Mouse (Mus musculus): Measurements from ENCODE around the gene Ccnl2. TPM values are rescaled to one million over a fixed set of nuclear protein-coding genes. Genes with fewer than 3 reads are reported as not detected.

The Ccnl2 gene
- polyA plus RNA-seq (2014; fragmentation: Nextera tagmentation; extraction: Ambion mirVana), result 132 and 140 TPM in 2 replicates

GRCm38 (mm10) chr4:155811929-155812664 is at the start of gene Ccnl2:
TSS of gene Ccnl2 (plus strand) at chr4:155812489.
- DNase-seq (ENCODE audit: low spot score), result peak; percentile 95
- WGBS, result under 1% methylated on average over 60 of the region's 60 CpGs
- H3K27me3 ChIP-seq (replicated peaks; ENCODE audit: control insufficient read depth, insufficient read depth, low read length), result no peaks in the 10 kb centered on the region
- H3K27ac ChIP-seq (ENCODE audit: low read depth, low read length), result peak within 1 kb of the TSS; percentile 87
- H3K4me1 ChIP-seq (replicated peaks; ENCODE audit: control insufficient read depth, insufficient read depth, low read length), result peaks cover 18% of the 10 kb centered on the region; the same call in 1 of the 2 replicates
- H3K9ac ChIP-seq (ENCODE audit: low read depth, low read length), result peak within 1 kb of the TSS; percentile 98
- peak within 1 kb of the TSS; percentile 78 for H3K4me2 ChIP-seq
- peak; percentile 99 for ATAC-seq (replicated peaks; ENCODE audit: low FRiP score)
- H3K4me3 ChIP-seq (ENCODE audit: low read depth, low read length), result peak within 1 kb of the TSS; percentile 95
- no peaks in the 10 kb centered on the region for H3K9me3 ChIP-seq (ENCODE audit: control insufficient read depth, low read length)
- peaks cover 50% of the 10 kb centered on the region for H3K36me3 ChIP-seq (ENCODE audit: control insufficient read depth, insufficient read depth, low read length)

- DNase-seq (ENCODE audit: low spot score) (no peak), ATAC-seq (replicated peaks; ENCODE audit: low FRiP score) (no peak)
- no peak overlapping the region for H3K27ac ChIP-seq (ENCODE audit: low read depth, low read length)
- peak overlapping the region; percentile 78 for H3K4me2 ChIP-seq
- WGBS, result 56% methylated on average over 5 of the region's 5 CpGs
- H3K4me1 ChIP-seq (replicated peaks; ENCODE audit: control insufficient read depth, insufficient read depth, low read length), result peaks cover 15% of the 10 kb centered on the region
- peak overlapping the region; percentile 79 for H3K9ac ChIP-seq (ENCODE audit: low read depth, low read length)
- H3K27me3 ChIP-seq (replicated peaks; ENCODE audit: control insufficient read depth, insufficient read depth, low read length), result peaks cover 25% of the 10 kb centered on the region
- H3K9me3 ChIP-seq (ENCODE audit: control insufficient read depth, low read length), result no peaks in the 10 kb centered on the region
- H3K4me3 ChIP-seq (ENCODE audit: low read depth, low read length), result peak overlapping the region; percentile 61
- no peaks in the 10 kb centered on the region for H3K36me3 ChIP-seq (ENCODE audit: control insufficient read depth, insufficient read depth, low read length)
These were observed 42.8 kb upstream of the Ccnl2 start for GRCm38 (mm10) chr4:155769496-155769879.

DNA sequence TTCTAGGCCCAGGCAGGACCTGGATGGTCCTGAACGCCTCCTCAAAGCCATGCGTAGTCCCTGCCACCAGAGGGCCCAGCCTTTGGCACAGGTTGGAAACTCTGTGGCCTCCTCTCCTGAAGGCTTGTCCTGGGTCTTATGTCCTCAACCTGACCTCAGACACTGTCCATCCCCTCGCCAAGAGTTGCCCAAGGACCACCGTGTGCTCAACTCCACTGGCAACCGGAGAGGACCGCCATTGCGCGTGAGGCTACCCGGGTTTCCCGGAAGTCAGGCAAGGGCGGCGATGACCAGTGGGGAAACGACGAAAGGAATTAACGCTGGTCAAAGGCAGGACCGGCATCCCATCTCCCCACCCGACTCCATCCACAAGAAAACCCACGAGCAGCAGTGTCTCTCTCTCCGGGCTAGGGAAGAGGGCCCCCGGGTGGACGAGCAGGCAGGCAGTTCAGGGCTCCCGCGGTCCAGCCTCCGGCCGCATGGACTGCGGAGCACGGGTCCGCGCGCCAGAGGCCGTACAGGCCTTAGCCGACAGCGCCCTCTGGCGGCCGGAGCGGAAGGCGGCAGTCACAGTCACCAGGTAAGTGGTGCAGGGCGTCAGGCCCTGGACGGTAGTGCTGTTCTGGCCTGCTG is 42.3 kb upstream of the Ccnl2 start:
- under 1% methylated on average over 39 of the region's 39 CpGs for WGBS
- DNase-seq (ENCODE audit: low spot score) (peak; percentile 92), ATAC-seq (replicated peaks; ENCODE audit: low FRiP score) (peak; percentile 88)
- H3K4me3 ChIP-seq (ENCODE audit: low read depth, low read length), result peak overlapping the region; percentile 61
- H3K4me2 ChIP-seq, result peak overlapping the region; percentile 78
- peaks cover 15% of the 10 kb centered on the region for H3K4me1 ChIP-seq (replicated peaks; ENCODE audit: control insufficient read depth, insufficient read depth, low read length)
- H3K9me3 ChIP-seq (ENCODE audit: control insufficient read depth, low read length), result no peaks in the 10 kb centered on the region
- H3K27me3 ChIP-seq (replicated peaks; ENCODE audit: control insufficient read depth, insufficient read depth, low read length), result peaks cover 29% of the 10 kb centered on the region
- no peaks in the 10 kb centered on the region for H3K36me3 ChIP-seq (ENCODE audit: control insufficient read depth, insufficient read depth, low read length)
- H3K9ac ChIP-seq (ENCODE audit: low read depth, low read length), result peak overlapping the region; percentile 79
- 0 out of 2 replicates have a peak overlapping the region, but pooled peaks have one; percentile 26 for H3K27ac ChIP-seq (ENCODE audit: low read depth, low read length)

GRCm38 (mm10) chr4:155770626-155771025 is 41.7 kb upstream of the Ccnl2 start:
- H3K27ac ChIP-seq (ENCODE audit: low read depth, low read length), result no peak overlapping the region
- ATAC-seq (replicated peaks; ENCODE audit: low FRiP score), result no peak
- H3K4me3 ChIP-seq (ENCODE audit: low read depth, low read length), result peak overlapping the region; percentile 61
- peaks cover 15% of the 10 kb centered on the region for H3K4me1 ChIP-seq (replicated peaks; ENCODE audit: control insufficient read depth, insufficient read depth, low read length)
- peaks cover 36% of the 10 kb centered on the region for H3K27me3 ChIP-seq (replicated peaks; ENCODE audit: control insufficient read depth, insufficient read depth, low read length)
- peak overlapping the region; percentile 79 for H3K9ac ChIP-seq (ENCODE audit: low read depth, low read length)
- peak overlapping the region; percentile 78 for H3K4me2 ChIP-seq
- WGBS, result 48% methylated on average over 24 of the region's 24 CpGs
- no peaks in the 10 kb centered on the region for H3K36me3 ChIP-seq (ENCODE audit: control insufficient read depth, insufficient read depth, low read length)
- no peak for DNase-seq (ENCODE audit: low spot score)
- no peaks in the 10 kb centered on the region for H3K9me3 ChIP-seq (ENCODE audit: control insufficient read depth, low read length)

DNA sequence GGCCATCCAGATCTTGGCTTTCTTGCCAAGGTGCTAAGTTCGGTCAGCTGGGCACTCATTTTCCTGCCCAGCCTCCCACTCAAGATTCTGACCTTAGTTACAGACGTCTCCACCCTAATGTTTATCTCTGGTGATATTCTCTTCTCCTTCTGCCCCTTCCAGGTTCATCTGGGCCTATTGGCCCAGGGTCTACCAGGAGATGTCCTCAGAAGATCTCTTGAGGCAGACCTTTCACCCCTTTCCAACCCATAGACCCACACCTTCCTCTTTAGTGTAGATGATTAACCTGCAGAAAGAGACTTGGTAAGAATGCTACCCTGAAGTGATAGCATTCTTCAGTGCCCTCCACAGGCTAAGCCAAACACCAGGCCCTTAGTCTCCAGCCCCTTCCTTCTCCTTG is 40.6 kb upstream of the Ccnl2 start:
- Histone ChIP-seq H3K27me3 (replicated peaks; ENCODE audit: control insufficient read depth, insufficient read depth, low read length) (peaks cover 40% of the 10 kb centered on the region), H3K27ac (ENCODE audit: low read depth, low read length) (no peak overlapping the region), H3K36me3 (ENCODE audit: control insufficient read depth, insufficient read depth, low read length) (no peaks in the 10 kb centered on the region), H3K4me3 (ENCODE audit: low read depth, low read length) (no peak overlapping the region), H3K9me3 (ENCODE audit: control insufficient read depth, low read length) (no peaks in the 10 kb centered on the region), H3K9ac (ENCODE audit: low read depth, low read length) (no peak overlapping the region), H3K4me1 (replicated peaks; ENCODE audit: control insufficient read depth, insufficient read depth, low read length) (peaks cover 19% of the 10 kb centered on the region), H3K4me2 (no peak overlapping the region)
- no peak for DNase-seq (ENCODE audit: low spot score)
- 63% methylated on average over 2 of the region's 2 CpGs for WGBS
- no peak for ATAC-seq (replicated peaks; ENCODE audit: low FRiP score)

DNA sequence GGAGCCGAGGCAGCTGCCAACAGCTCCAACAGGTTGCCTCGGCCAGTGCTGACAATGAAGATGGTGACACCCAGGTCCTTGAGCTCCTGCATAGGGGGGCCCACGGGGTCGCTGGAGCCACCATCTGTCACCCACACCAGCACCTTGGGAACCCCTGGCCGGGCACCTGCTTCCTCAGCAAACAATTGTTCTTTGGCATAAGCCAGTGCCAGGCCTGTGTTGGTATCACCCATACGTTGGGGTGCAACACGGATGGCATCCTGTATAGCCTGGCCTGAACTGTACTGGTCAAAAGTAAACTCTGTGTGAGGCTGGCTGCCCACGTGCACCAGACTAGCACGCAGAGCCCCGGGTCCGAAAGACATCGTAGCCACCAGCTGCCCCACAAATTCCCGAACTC is 39.5 kb upstream of the Ccnl2 start:
- Histone ChIP-seq H3K4me3 (ENCODE audit: low read depth, low read length) (no peak overlapping the region), H3K9ac (ENCODE audit: low read depth, low read length) (no peak overlapping the region), H3K4me1 (replicated peaks; ENCODE audit: control insufficient read depth, insufficient read depth, low read length) (peaks cover 24% of the 10 kb centered on the region), H3K27ac (ENCODE audit: low read depth, low read length) (no peak overlapping the region), H3K9me3 (ENCODE audit: control insufficient read depth, low read length) (no peaks in the 10 kb centered on the region), H3K36me3 (ENCODE audit: control insufficient read depth, insufficient read depth, low read length) (no peaks in the 10 kb centered on the region), H3K4me2 (no peak overlapping the region), H3K27me3 (replicated peaks; ENCODE audit: control insufficient read depth, insufficient read depth, low read length) (peaks cover 40% of the 10 kb centered on the region)
- ATAC-seq (replicated peaks; ENCODE audit: low FRiP score), result no peak
- DNase-seq (ENCODE audit: low spot score), result no peak
- WGBS, result 76% methylated on average over 13 of the region's 13 CpGs

DNA sequence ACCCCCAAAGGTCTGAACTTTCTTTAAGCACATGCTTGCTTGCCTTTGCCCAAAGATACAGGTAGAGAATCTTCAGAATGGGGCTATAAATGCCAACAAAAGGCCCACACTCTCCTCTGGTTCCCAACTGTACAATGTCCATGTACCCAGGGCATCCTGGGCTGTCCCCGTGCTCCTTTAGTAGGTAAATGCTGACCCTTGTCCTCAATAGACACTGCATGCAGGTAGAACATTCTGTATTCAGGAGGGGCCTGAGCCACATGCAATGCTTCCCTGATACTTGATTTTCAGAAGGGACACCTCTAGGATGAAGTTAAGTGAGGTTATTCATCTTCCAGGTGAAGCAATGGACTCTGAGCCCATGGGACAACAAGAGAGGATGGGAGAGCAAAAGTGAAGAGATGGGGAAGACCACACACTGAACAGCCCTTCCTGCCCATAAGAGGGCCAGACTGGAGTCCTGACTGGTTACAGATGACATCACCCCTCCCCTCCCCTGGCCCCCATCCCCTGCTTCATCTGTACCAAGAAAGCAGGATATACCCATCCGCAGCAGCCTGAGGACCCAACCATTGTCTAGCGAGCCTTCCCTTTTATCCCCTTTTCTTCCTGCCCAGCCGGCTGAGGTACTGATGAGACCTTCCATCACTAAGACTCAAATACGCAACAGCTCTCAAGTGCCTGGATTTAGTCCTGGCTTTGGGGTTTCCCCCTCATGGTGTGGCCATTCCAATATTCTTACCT is 38.8 kb upstream of the Ccnl2 start:
- Histone ChIP-seq H3K9ac (ENCODE audit: low read depth, low read length) (peak overlapping the region; percentile 40), H3K4me3 (ENCODE audit: low read depth, low read length) (no peak overlapping the region), H3K27me3 (replicated peaks; ENCODE audit: control insufficient read depth, insufficient read depth, low read length) (peaks cover 40% of the 10 kb centered on the region)

DNA sequence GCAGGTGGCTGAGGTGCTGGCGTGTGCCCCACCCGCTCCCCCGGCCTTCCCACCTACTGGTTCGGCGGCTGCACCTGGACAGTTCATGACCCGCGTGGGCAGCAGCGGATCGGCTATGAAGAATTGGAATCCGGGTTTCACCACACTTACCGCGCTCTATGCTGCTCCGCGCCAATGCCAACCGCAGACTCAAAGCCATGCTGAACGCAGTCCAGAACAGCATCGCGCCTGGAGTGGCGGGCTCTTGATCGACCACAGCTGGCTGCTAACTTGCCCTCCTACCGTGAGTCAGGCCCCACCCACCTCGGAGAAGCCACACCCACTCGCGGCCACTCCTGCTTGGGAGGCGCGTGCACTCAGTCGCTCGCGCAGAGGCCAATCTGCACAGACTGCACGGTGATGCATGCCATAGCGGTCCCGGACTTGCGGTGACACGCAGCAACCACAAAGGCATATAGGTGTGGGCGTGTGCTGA is 38.0 kb upstream of the Ccnl2 start, which contains the start of gene Vwa1:
Gene Vwa1 (minus strand): TSS at position 419 of the 475 bp plus-strand sequence.
- Histone ChIP-seq H3K4me3 (ENCODE audit: low read depth, low read length) (peak within 1 kb of the TSS; percentile 42), H3K36me3 (ENCODE audit: control insufficient read depth, insufficient read depth, low read length) (no peaks in the 10 kb centered on the region), H3K27ac (ENCODE audit: low read depth, low read length) (no peak within 1 kb of the TSS), H3K9ac (ENCODE audit: low read depth, low read length) (peak within 1 kb of the TSS; percentile 40), H3K4me2 (peak within 1 kb of the TSS; percentile 78), H3K9me3 (ENCODE audit: control insufficient read depth, low read length) (no peaks in the 10 kb centered on the region), H3K4me1 (replicated peaks; ENCODE audit: control insufficient read depth, insufficient read depth, low read length) (peaks cover 23% of the 10 kb centered on the region), H3K27me3 (replicated peaks; ENCODE audit: control insufficient read depth, insufficient read depth, low read length) (peaks cover 40% of the 10 kb centered on the region)
- 2% methylated on average over 35 of the region's 35 CpGs for WGBS
- DNase-seq (ENCODE audit: low spot score) (peak; percentile 85), ATAC-seq (replicated peaks; ENCODE audit: low FRiP score) (peak; percentile 77)

More for the DNA sequence above, 38.8 kb upstream of the Ccnl2 start:
- H3K27ac ChIP-seq (ENCODE audit: low read depth, low read length), result no peak overlapping the region
- ATAC-seq (replicated peaks; ENCODE audit: low FRiP score) (no peak), DNase-seq (ENCODE audit: low spot score) (no peak)
- peak overlapping the region; percentile 78 for H3K4me2 ChIP-seq
- peaks cover 24% of the 10 kb centered on the region for H3K4me1 ChIP-seq (replicated peaks; ENCODE audit: control insufficient read depth, insufficient read depth, low read length)
- 38% methylated on average over 5 of the region's 5 CpGs for WGBS
- H3K36me3 ChIP-seq (ENCODE audit: control insufficient read depth, insufficient read depth, low read length), result no peaks in the 10 kb centered on the region
- H3K9me3 ChIP-seq (ENCODE audit: control insufficient read depth, low read length), result no peaks in the 10 kb centered on the region
